Mouse (Mus musculus) limb, embryonic 11.5 days (tissue): ENCODE results near the gene Il10rb. TPM values are rescaled to one million over a fixed set of nuclear protein-coding genes. Genes with fewer than 3 reads are reported as not detected.

Experiments used
- ATAC-seq: fragments of 200-750 bp; cut with Nextera tagmentation; 2 replicates; pipeline ENCODE4 v1.8.0; 2017; ENCODE audit warnings: low read depth; ENCODE audit not compliant: insufficient number of reproducible peaks, low FRiP score, low TSS enrichment
- DNase-seq: peaks from one replicate; pipeline ENCODE4 v3.0.0-alpha.2; 2015; ENCODE audit warnings: low spot score
- H3K27ac ChIP-seq: fragments of 300-500 bp; sonication (generic); replicated peaks from 2 replicates; pipeline ENCODE4 v1.5.1; 2014; ENCODE audit warnings: low read depth, mild to moderate bottlenecking, low read length
- H3K27me3 ChIP-seq: fragments of 300-500 bp; sonication (generic); 2 replicates; pipeline ENCODE4 v1.6.1; 2014; ENCODE audit warnings: mild to moderate bottlenecking, low read length, mixed read lengths; ENCODE audit not compliant: control insufficient read depth, insufficient read depth
- H3K36me3 ChIP-seq: fragments of 300-500 bp; sonication (generic); 2 replicates; pipeline ENCODE4 v1.6.1; 2014; ENCODE audit warnings: mild to moderate bottlenecking, low read length, moderate library complexity, mixed read lengths; ENCODE audit not compliant: control insufficient read depth, insufficient read depth
- H3K4me1 ChIP-seq: fragments of 300-500 bp; sonication (generic); 2 replicates; pipeline ENCODE4 v1.6.1; 2014; ENCODE audit warnings: low read length, mixed read lengths; ENCODE audit not compliant: control insufficient read depth, insufficient read depth
- H3K4me2 ChIP-seq: fragments of 300-500 bp; sonication (generic); 2 replicates; pipeline ENCODE4 v1.6.1; 2014; ENCODE audit warnings: low read depth, mild to moderate bottlenecking, moderate library complexity; ENCODE audit not compliant: severe bottlenecking
- H3K4me3 ChIP-seq: fragments of 300-500 bp; sonication (generic); 2 replicates; pipeline ENCODE4 v1.5.1; 2014; ENCODE audit warnings: low read depth, low read length
- H3K9ac ChIP-seq: fragments of 300-500 bp; sonication (generic); 2 replicates; pipeline ENCODE4 v1.6.1; 2014; ENCODE audit warnings: mild to moderate bottlenecking, low read length
- H3K9me3 ChIP-seq: fragments of 300-500 bp; sonication (generic); 2 replicates; pipeline ENCODE4 v1.6.1; 2016; ENCODE audit warnings: low read length; ENCODE audit not compliant: control insufficient read depth
- WGBS: fragments of 180-500 bp; shearing (Covaris S2); extraction: QIAGEN DNeasy Blood & Tissue Kit; methylation state at CpG from one replicate; pipeline ENCODE4 v1.1.7; 2014; 5-methylcytosine and 5-hydroxymethylcytosine counted together
- polyA plus RNA-seq: library from polyadenylated mRNA; unstranded; fragments of >200 nt; fragmentation: Nextera tagmentation; extraction: Ambion mirVana; gene quantifications from 2 replicates; pipeline ENCODE4 v1.2.1, GENCODE M21; 2014

Gene Il10rb
- polyA plus RNA-seq, 1 experiment from 2014 or later, result 8.3 TPM

DNA sequence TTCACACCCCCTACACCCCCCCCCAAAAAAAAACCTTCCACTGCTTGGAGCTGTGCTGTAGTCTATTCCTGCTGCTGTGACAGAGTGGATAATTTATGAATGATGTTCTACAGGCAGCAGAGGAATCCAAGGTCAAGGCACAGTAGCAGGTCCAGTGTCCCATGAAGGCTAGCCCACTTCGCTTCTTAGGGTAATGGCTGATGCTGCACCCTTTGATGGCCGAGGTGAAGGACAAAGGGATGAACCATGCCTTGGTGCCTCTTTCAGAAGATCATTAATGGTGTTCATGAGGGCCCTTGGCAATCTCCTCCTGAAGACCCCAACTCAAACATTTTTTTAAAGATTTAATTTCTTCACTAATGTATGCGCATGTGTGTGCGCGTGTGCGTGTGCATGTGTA, 10.4 kb downstream of the Il10rb start:
- H3K4me2 ChIP-seq, result no peak overlapping the region
- H3K27me3 ChIP-seq, result no peaks in the 10 kb centered on the region
- no peaks in the 10 kb centered on the region for H3K36me3 ChIP-seq
- no peak overlapping the region for H3K9ac ChIP-seq
- DNase-seq (no peak), ATAC-seq (no peak)
- H3K4me1 ChIP-seq, result no peaks in the 10 kb centered on the region
- H3K4me3 ChIP-seq, result no peak overlapping the region
- 97% methylated on average over 6 of the region's 6 CpGs for WGBS
- no peak overlapping the region for H3K27ac ChIP-seq
- H3K9me3 ChIP-seq, result no peaks in the 10 kb centered on the region

DNA sequence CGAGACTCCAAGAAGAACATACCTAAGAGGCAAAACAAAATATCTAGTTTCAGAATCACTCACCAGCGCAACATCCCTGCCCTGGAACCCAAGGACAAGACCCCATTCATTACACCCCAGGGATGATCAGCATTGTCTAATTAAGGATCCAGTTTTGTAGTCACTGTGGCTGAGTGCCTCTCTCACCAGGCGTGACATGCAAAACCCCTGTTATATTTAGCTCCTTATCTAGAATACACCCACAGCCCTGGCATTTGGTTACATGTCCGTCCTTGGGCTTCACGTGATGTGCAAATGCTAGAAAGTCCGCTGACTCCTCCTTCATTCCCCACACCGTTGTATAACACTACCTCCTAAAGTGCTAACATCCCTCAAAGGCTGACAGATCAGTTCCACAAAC, 11.0 kb downstream of the Il10rb start:
- WGBS, result 84% methylated on average over 7 of the region's 7 CpGs
- ATAC-seq (no peak), DNase-seq (no peak)
- Histone ChIP-seq H3K9ac (no peak overlapping the region), H3K27ac (no peak overlapping the region), H3K27me3 (no peaks in the 10 kb centered on the region), H3K4me2 (no peak overlapping the region), H3K36me3 (no peaks in the 10 kb centered on the region), H3K9me3 (no peaks in the 10 kb centered on the region), H3K4me3 (no peak overlapping the region), H3K4me1 (no peaks in the 10 kb centered on the region)

DNA sequence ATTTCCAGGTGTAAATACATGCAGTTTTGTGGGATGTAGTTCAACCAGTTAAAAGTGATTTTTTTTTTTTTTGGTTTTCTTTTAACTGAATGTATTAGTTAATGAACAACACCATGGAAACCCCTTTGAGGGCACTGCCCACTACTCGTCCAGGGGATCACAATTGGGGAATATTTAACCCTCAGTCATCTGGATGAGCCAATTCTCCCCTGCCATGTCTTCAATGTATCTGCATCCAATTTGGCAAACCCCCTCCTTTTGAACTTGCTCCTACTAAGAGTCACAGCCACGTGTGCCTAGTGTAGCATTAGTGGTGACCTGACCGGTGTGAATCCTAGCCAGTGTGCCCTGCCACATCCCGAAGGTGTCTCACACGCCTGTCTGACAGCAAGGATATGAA, 12.6 kb downstream of the Il10rb start:
- no peaks in the 10 kb centered on the region for H3K36me3 ChIP-seq
- H3K27ac ChIP-seq, result no peak overlapping the region
- H3K27me3 ChIP-seq, result no peaks in the 10 kb centered on the region
- H3K4me1 ChIP-seq, result no peaks in the 10 kb centered on the region
- ATAC-seq (no peak), DNase-seq (no peak)
- no peak overlapping the region for H3K4me3 ChIP-seq
- WGBS, result 75% methylated on average over 5 of the region's 5 CpGs
- H3K9ac ChIP-seq, result no peak overlapping the region
- no peak overlapping the region for H3K4me2 ChIP-seq
- no peaks in the 10 kb centered on the region for H3K9me3 ChIP-seq

DNA sequence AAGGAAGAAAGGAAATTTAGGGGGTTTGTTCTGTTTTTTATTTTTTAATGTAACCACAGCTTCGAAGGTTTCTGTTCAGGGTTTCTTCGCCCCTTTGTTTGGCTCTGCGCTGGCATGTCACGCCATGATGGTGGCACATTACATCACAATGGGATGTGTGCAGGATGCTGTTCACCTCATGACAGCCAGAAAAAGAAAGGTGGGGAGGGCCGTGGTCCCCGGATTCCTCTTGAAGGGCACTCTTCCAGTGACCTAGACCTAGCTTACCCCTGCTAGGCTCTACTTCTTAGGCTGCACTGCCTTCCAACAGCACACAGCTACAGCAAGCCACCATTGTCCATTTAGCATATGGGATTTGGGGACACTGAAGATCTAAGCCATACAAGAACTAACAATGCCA, 19.9 kb downstream of the Il10rb start:
- Histone ChIP-seq H3K9ac (no peak overlapping the region), H3K4me3 (no peak overlapping the region), H3K9me3 (no peaks in the 10 kb centered on the region), H3K4me2 (no peak overlapping the region), H3K4me1 (no peaks in the 10 kb centered on the region), H3K36me3 (no peaks in the 10 kb centered on the region), H3K27me3 (no peaks in the 10 kb centered on the region), H3K27ac (no peak overlapping the region)
- ATAC-seq, result no peak
- 93% methylated on average over 6 of the region's 6 CpGs for WGBS
- no peak for DNase-seq

DNA sequence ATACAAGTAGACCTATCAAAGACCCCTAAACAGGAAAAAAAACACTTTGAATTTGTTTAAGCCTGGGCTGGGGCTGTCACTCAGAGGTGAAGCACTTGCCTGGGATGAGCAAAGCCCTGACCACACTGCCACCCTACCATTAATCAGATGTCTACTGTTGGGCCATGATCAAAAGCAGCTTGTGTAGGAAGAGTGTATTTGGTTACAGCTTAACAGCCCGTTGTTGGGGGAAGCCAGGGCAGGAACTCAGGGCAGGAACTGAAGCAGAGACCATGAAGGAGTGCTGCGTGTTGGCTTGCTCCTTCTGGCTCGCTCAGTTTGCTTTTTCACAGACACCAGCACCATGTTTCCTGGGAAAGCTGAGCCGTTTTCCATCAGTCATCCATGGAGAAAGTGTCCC, 20.6 kb downstream of the Il10rb start:
- H3K36me3 ChIP-seq, result no peaks in the 10 kb centered on the region
- no peak overlapping the region for H3K9ac ChIP-seq
- ATAC-seq, result no peak
- no peak overlapping the region for H3K4me3 ChIP-seq
- no peaks in the 10 kb centered on the region for H3K4me1 ChIP-seq
- DNase-seq, result no peak
- H3K4me2 ChIP-seq, result no peak overlapping the region
- 83% methylated on average over 4 of the region's 4 CpGs for WGBS
- H3K27ac ChIP-seq, result no peak overlapping the region
- H3K27me3 ChIP-seq, result no peaks in the 10 kb centered on the region
- no peaks in the 10 kb centered on the region for H3K9me3 ChIP-seq

DNA sequence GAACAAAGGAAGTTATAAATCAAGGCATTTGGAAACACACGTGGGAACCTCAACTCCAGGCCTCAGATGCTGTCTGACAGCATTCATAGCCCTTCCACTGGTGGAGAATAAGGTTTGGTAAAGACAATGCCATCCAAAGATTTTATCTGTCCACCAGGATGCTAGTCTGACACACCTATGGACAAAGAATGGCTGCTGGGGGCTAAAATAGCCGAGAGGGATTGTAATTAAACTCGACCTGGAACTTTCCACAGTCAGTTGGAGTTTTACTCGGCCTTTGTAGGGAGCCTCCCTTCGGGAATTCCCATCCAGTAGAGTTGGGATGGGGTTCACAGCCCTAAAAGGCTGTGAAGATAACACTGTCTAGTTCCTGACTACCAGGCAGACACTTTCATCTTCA, 21.5 kb downstream of the Il10rb start:
- no peak overlapping the region for H3K9ac ChIP-seq
- WGBS, result 68% methylated on average over 5 of the region's 5 CpGs
- no peak for DNase-seq
- H3K9me3 ChIP-seq, result no peaks in the 10 kb centered on the region
- H3K4me1 ChIP-seq, result no peaks in the 10 kb centered on the region
- no peaks in the 10 kb centered on the region for H3K36me3 ChIP-seq
- H3K27me3 ChIP-seq, result no peaks in the 10 kb centered on the region
- no peak overlapping the region for H3K27ac ChIP-seq
- no peak overlapping the region for H3K4me3 ChIP-seq
- ATAC-seq, result no peak
- no peak overlapping the region for H3K4me2 ChIP-seq

DNA sequence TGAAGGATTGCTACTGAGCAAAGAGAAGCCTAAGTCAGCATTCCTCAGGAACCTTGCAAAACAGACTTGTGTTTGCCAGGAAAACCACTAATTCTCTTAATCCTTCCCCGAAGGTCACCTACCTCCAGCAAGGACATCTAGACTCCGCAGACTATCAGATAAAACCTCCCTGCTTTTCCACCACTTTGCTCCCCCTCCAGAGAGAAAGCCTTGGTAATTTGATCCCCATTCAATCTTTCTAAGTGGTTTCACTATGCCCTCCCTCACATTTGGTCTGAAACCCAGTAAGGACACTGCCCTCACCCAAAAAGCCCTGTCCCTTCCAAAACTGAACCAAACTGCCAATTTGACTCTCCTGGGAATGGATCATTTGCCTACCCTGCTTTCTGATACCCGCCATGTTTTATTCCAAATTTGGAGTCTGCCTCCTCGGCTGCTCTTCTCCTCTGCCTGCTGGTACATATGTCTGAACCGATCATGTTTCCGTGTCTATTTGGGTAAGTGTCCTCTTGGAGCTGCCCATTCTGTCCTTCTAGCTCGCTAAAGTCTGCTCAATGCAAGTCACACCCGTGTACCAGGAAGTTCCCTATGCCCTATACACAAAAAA, 22.4 kb downstream of the Il10rb start:
- H3K27me3 ChIP-seq, result no peaks in the 10 kb centered on the region
- H3K9me3 ChIP-seq, result no peaks in the 10 kb centered on the region
- DNase-seq, result no peak
- no peak overlapping the region for H3K27ac ChIP-seq
- no peak for ATAC-seq
- no peak overlapping the region for H3K4me2 ChIP-seq
- 69% methylated on average over 8 of the region's 8 CpGs for WGBS
- no peak overlapping the region for H3K9ac ChIP-seq
- H3K36me3 ChIP-seq, result no peaks in the 10 kb centered on the region
- no peak overlapping the region for H3K4me3 ChIP-seq
- H3K4me1 ChIP-seq, result no peaks in the 10 kb centered on the region

DNA sequence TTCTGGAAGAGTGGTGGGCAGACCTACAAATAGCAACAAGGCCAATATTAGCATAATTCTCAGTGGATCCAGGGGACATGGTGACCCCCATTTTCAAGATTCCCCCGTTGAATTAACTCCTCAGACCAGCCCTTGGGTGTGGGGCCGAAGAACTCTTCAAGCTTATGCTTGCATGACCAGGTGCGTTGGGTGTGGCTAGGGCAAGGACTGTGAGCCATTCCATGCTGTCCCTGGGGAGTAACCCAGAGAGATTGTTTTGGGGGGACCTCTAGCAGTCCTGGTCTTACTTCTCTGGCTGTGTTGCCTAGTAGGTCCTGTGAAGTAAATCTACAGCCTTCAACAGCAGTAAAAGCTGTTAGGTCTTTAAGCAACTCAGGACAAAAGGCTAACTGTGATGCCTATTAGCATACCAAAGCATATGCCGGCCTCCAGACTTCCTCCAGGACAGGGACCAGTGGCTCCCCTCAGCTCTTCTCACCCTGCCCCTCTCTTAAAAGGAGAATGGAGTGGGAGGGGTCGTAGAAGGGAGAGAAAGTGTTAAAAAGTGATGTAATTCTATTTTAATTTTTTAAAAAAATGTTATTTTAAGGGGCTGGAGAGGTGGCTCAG, 26.9 kb downstream of the Il10rb start:
- DNase-seq, result no peak
- Histone ChIP-seq H3K4me3 (no peak overlapping the region), H3K27ac (no peak overlapping the region), H3K4me1 (no peaks in the 10 kb centered on the region), H3K27me3 (no peaks in the 10 kb centered on the region), H3K4me2 (no peak overlapping the region), H3K36me3 (no peaks in the 10 kb centered on the region), H3K9ac (no peak overlapping the region), H3K9me3 (no peaks in the 10 kb centered on the region)
- ATAC-seq, result no peak
- 39% methylated on average over 5 of the region's 5 CpGs for WGBS
